Mouse (Mus musculus): ENCODE results near the gene BC051019. TPM values are rescaled to one million over a fixed set of nuclear protein-coding genes. Genes with fewer than 3 reads are reported as not detected.
A peak's percentile ranks its signal among the peaks of the same experiment; 100 is the strongest.

BC051019 gene
- total and polyA plus RNA-seq, 2 experiments from 2014 or later, result not detected

DNA sequence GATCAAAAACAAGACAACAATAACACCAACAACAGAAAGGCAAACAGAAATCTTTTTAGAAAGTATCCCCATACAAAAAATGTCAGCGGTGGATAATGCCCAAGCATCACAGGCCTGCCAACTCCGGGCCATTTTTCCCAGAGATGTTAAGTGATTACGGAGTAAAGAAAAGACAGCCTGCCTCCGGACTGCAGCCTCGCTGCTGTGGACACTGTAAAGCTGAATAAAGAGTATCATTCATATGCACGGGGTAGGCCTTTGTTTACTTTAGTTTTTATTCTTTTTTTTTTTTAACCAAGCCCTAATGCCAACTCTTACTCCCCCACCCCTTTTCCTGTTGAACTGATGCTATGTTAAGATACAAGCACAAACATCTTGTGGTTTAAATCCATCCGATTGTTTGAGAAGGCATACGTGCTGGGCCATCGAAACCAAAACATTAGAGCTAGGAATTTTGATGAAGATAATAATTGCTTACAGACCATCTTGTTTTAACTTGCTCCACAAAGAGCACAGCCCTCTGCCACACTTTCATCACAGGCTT is 37.0 kb downstream of the BC051019 start:
- Histone ChIP-seq H3K9me3 (replicated peaks; ENCODE audit: control insufficient read depth, low read length) (no peaks in the 10 kb centered on the region), H3K27me3 (ENCODE audit: control insufficient read depth, insufficient read depth, low read length) (no peaks in the 10 kb centered on the region), H3K27ac (ENCODE audit: low read depth) (no peak overlapping the region), H3K4me1 (ENCODE audit: control insufficient read depth, insufficient read depth) (no peaks in the 10 kb centered on the region), H3K4me2 (ENCODE audit: low read depth, low read length) (no peak overlapping the region), H3K36me3 (replicated peaks; ENCODE audit: control insufficient read depth, insufficient read depth, low read length) (no peaks in the 10 kb centered on the region), H3K4me3 (ENCODE audit: low read depth, low read length) (no peak overlapping the region), H3K9ac (replicated peaks; ENCODE audit: low read depth, low read length) (no peak overlapping the region)
- no peak for ATAC-seq (ENCODE audit: insufficient read depth, low read depth)
- WGBS, result 56% methylated on average over 9 of the region's 9 CpGs
- no peak for DNase-seq (ENCODE audit: low spot score)
- TF ChIP-seq EP300 (IDR thresholded peaks at IDR 0.05; ENCODE audit: low read depth), result no peak
- TF ChIP-seq CTCF (IDR thresholded peaks at IDR 0.05; ENCODE audit: low read depth), result no peak

DNA sequence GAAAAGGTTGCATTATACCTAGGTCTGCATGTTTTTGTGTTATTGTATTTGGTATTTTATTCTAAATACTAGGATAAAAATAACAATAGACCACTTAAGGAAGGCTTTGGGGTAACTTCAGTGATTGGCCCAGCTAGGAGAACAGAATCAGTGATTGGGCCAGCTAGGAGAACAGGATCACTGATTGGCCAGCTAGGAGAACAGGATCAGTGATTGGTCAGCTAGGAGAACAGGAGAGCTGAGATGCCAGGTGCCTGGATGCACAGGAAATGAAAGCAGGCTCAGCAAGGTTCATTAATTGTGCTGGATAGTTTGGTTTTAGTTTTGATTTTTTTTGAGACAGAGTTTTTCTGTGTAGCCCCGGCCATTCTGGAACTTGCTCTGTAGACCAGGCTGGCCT is 42.8 kb downstream of the BC051019 start:
- H3K36me3 ChIP-seq (replicated peaks; ENCODE audit: control insufficient read depth, insufficient read depth, low read length), result no peaks in the 10 kb centered on the region
- no peak for TF ChIP-seq EP300 (IDR thresholded peaks at IDR 0.05; ENCODE audit: low read depth)
- TF ChIP-seq CTCF (IDR thresholded peaks at IDR 0.05; ENCODE audit: low read depth), result no peak
- H3K4me1 ChIP-seq (ENCODE audit: control insufficient read depth, insufficient read depth), result no peaks in the 10 kb centered on the region
- no peak overlapping the region for H3K4me2 ChIP-seq (ENCODE audit: low read depth, low read length)
- H3K4me3 ChIP-seq (ENCODE audit: low read depth, low read length), result no peak overlapping the region
- no peak for ATAC-seq (ENCODE audit: insufficient read depth, low read depth)
- DNase-seq (ENCODE audit: low spot score), result no peak
- no peaks in the 10 kb centered on the region for H3K27me3 ChIP-seq (ENCODE audit: control insufficient read depth, insufficient read depth, low read length)
- H3K27ac ChIP-seq (ENCODE audit: low read depth), result no peak overlapping the region
- WGBS, result 94% methylated on average over 1 of the region's 1 CpGs
- H3K9ac ChIP-seq (replicated peaks; ENCODE audit: low read depth, low read length), result no peak overlapping the region
- H3K9me3 ChIP-seq (replicated peaks; ENCODE audit: control insufficient read depth, low read length), result no peaks in the 10 kb centered on the region

DNA sequence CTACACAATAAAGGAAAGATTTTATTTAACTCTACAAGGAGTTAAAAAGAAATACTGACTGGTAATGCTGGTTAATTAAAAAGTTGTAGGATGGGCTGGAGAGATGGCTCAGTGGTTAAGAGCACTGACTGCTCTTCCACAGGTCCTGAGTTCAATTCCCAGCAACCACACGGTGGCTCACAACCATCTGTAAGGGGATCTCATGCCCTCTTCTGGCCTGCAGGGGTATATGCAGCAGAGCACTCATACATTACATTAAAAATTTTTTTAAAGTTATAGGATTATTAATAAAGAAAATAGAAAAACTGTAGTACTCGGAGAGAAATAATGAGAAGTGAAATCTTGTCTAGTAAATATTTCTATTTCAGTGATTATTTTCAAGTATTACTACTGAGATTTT is 43.4 kb downstream of the BC051019 start:
- Histone ChIP-seq H3K9me3 (replicated peaks; ENCODE audit: control insufficient read depth, low read length) (no peaks in the 10 kb centered on the region), H3K4me2 (ENCODE audit: low read depth, low read length) (no peak overlapping the region), H3K9ac (replicated peaks; ENCODE audit: low read depth, low read length) (no peak overlapping the region), H3K4me1 (ENCODE audit: control insufficient read depth, insufficient read depth) (no peaks in the 10 kb centered on the region), H3K27me3 (ENCODE audit: control insufficient read depth, insufficient read depth, low read length) (no peaks in the 10 kb centered on the region), H3K27ac (ENCODE audit: low read depth) (no peak overlapping the region), H3K36me3 (replicated peaks; ENCODE audit: control insufficient read depth, insufficient read depth, low read length) (no peaks in the 10 kb centered on the region), H3K4me3 (ENCODE audit: low read depth, low read length) (no peak overlapping the region)
- 91% methylated on average over 2 of the region's 2 CpGs for WGBS
- ATAC-seq (ENCODE audit: insufficient read depth, low read depth) (no peak), DNase-seq (ENCODE audit: low spot score) (no peak)
- TF ChIP-seq EP300 (IDR thresholded peaks at IDR 0.05; ENCODE audit: low read depth) (no peak), CTCF (IDR thresholded peaks at IDR 0.05; ENCODE audit: low read depth) (no peak)

DNA sequence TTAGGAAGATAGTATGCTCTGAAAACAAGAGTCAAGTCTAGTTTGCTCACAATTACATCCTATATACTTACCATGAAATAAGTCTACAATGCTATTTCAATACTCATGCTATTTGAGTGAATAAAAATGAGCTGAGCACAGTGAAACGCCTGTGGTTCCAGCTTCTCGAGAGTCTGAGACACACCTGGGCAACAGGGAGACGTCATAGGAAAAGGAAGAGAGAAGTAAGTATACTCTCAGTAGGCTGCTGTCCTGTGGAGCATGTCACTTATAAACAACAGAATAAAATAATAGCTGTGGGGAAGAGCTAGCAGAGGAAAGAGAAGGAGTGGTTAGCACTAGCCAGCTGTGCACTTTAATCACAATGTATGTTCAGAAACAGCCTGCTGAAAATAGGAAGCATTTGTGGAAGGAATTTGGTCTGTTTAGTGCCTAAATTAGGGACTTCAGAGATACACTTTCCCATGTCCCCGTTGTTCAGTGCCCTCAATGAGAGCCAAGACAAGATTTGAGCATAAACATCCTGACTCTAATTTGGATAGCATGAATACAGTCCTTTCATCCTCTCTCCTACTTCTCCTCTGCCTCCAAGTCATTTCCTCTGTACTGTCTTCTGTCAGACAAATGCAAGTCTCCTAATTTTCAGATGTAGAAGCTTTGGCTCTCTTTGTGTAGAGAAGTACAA is 48.6 kb downstream of the BC051019 start:
- no peaks in the 10 kb centered on the region for H3K36me3 ChIP-seq (replicated peaks; ENCODE audit: control insufficient read depth, insufficient read depth, low read length)
- H3K27ac ChIP-seq (ENCODE audit: low read depth), result no peak overlapping the region
- H3K27me3 ChIP-seq (ENCODE audit: control insufficient read depth, insufficient read depth, low read length), result no peaks in the 10 kb centered on the region
- peaks cover 9% of the 10 kb centered on the region; the same call in 1 of the 2 replicates for H3K4me1 ChIP-seq (ENCODE audit: control insufficient read depth, insufficient read depth)
- 63% methylated on average over 4 of the region's 4 CpGs for WGBS
- no peaks in the 10 kb centered on the region for H3K9me3 ChIP-seq (replicated peaks; ENCODE audit: control insufficient read depth, low read length)
- H3K4me3 ChIP-seq (ENCODE audit: low read depth, low read length), result no peak overlapping the region
- DNase-seq (ENCODE audit: low spot score) (no peak), ATAC-seq (ENCODE audit: insufficient read depth, low read depth) (no peak)
- no peak for TF ChIP-seq CTCF (IDR thresholded peaks at IDR 0.05; ENCODE audit: low read depth)
- no peak for TF ChIP-seq EP300 (IDR thresholded peaks at IDR 0.05; ENCODE audit: low read depth)
- no peak overlapping the region for H3K9ac ChIP-seq (replicated peaks; ENCODE audit: low read depth, low read length)
- H3K4me2 ChIP-seq (ENCODE audit: low read depth, low read length), result no peak overlapping the region

DNA sequence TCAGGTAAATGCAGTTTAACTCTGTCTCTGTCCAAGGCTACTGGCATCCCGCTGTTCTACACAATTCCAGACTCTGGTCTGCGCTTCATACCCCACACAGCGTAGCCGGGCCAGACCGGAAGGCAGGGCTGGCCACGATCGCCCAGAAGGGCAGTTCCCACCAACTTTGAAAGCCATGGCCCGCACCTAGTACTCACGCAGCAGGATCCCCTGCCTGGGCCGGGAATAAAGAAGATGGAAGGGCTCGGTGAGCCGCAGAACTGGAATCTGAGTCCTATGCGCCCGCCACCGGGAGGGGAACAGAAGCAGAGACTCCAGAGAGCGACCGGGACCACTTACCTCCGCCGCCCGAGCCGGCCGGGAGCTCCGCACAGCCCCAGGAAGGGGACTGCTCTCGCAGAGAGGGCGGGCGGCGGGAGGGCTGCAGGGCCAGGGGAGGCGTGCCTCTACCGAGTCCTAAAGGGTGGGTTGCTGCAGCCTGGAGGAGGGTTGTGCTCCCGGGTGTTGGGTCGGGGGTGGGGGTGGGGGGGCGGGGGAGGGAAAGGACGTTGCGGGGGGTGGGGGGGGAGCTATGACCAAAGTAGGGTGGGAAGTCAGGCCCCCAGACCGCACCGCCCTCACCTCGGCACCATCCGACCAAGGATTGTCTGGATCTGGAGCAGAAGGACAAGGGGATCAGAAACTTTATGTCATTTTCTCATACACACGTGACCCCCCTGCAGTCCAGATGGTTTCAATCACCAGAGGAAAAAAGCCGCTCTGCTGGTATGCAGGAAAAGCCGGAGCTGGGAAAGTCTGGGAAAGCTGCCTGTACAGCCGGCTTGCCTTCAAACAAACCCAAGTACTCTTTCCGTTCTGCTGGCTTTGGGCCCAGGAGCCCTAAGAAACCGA is 51.8 kb downstream of the BC051019 start:
- H3K4me2 ChIP-seq (ENCODE audit: low read depth, low read length), result peak overlapping the region; percentile 83
- under 1% methylated on average over 28 of the region's 44 CpGs for WGBS
- H3K9ac ChIP-seq (replicated peaks; ENCODE audit: low read depth, low read length), result peak overlapping the region; percentile 88
- H3K4me3 ChIP-seq (ENCODE audit: low read depth, low read length), result peak overlapping the region; percentile 80
- ATAC-seq (ENCODE audit: insufficient read depth, low read depth) (peak; percentile 94), DNase-seq (ENCODE audit: low spot score) (peak; percentile 92)
- H3K27me3 ChIP-seq (ENCODE audit: control insufficient read depth, insufficient read depth, low read length), result no peaks in the 10 kb centered on the region
- H3K36me3 ChIP-seq (replicated peaks; ENCODE audit: control insufficient read depth, insufficient read depth, low read length), result no peaks in the 10 kb centered on the region
- peaks cover 14% of the 10 kb centered on the region for H3K4me1 ChIP-seq (ENCODE audit: control insufficient read depth, insufficient read depth)
- H3K9me3 ChIP-seq (replicated peaks; ENCODE audit: control insufficient read depth, low read length), result no peaks in the 10 kb centered on the region
- peak overlapping the region; percentile 95 for H3K27ac ChIP-seq (ENCODE audit: low read depth)
- TF ChIP-seq EP300 (IDR thresholded peaks at IDR 0.05; ENCODE audit: low read depth) (no peak), CTCF (IDR thresholded peaks at IDR 0.05; ENCODE audit: low read depth) (no peak)
